Mouse (Mus musculus) forebrain, embryonic 15.5 days (tissue): ENCODE measurements at regions not wholly inside any gene's neighbourhood (a gene's known extent, or its start where the extent isn't known, plus 50 kb on each side); places are given as distances from the start of the nearest gene placed in this dataset.

ENCODE experiments used
- ATAC-seq: fragments of 200-750 bp; cut with Nextera tagmentation; replicated peaks from 2 replicates; pipeline ENCODE4 v1.8.0; 2017; ENCODE audit warnings: mild to moderate bottlenecking, moderate TSS enrichment, moderate library complexity
- H3K27ac ChIP-seq: fragments of 300-500 bp; sonication (generic); replicated peaks from 2 replicates; pipeline ENCODE4 v1.5.1; 2015; ENCODE audit warnings: mild to moderate bottlenecking, inconsistent platforms
- H3K27me3 ChIP-seq: fragments of 300-500 bp; sonication (generic); 2 replicates; pipeline ENCODE4 v1.6.1; 2015; ENCODE audit warnings: inconsistent platforms
- H3K36me3 ChIP-seq: fragments of 300-500 bp; sonication (generic); 2 replicates; pipeline ENCODE4 v1.6.1; 2015; ENCODE audit warnings: mild to moderate bottlenecking, inconsistent platforms
- H3K4me1 ChIP-seq: fragments of 300-500 bp; sonication (generic); 2 replicates; pipeline ENCODE4 v1.6.1; 2015; ENCODE audit warnings: inconsistent platforms
- H3K4me2 ChIP-seq: fragments of 300-500 bp; sonication (generic); replicated peaks from 2 replicates; pipeline ENCODE4 v1.6.1; 2015; ENCODE audit warnings: mild to moderate bottlenecking, inconsistent platforms
- H3K4me3 ChIP-seq: fragments of 300-500 bp; sonication (generic); 2 replicates; pipeline ENCODE4 v1.5.1; 2015; ENCODE audit warnings: mild to moderate bottlenecking, inconsistent platforms
- H3K9ac ChIP-seq: fragments of 300-500 bp; sonication (generic); replicated peaks from 2 replicates; pipeline ENCODE4 v1.6.1; 2015; ENCODE audit warnings: mild to moderate bottlenecking, inconsistent platforms
- H3K9me3 ChIP-seq: fragments of 300-500 bp; sonication (generic); 2 replicates; pipeline ENCODE4 v1.6.1; 2016; ENCODE audit warnings: inconsistent platforms
- WGBS: fragments of 180-500 bp; shearing (Covaris S2); methylation state at CpG from one replicate; pipeline ENCODE4 v1.1.7; 2015; ENCODE audit warnings: mixed read lengths; 5-methylcytosine and 5-hydroxymethylcytosine counted together

DNA sequence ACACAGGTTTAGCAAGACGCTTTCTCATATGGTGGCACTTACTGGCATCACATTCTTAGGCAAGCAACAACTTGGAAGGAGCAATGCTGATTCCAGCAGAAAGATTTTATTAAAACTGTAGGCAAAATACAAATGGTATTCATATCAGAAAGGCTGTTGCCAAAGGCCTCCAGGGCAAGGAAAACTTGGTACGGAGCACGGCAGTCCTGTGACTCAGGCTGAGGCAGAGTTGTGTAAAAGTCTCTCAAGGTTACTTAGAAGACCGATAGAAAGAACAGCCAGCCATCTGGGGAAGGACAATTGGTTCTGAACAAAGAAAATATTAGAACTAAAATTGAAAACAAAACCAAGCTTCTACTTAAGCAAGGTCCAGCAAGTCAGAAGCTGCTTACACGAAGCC lies 201.2 kb downstream of the Col12a1 start:
- H3K4me2 ChIP-seq = no peak overlapping the region
- no peaks in the 10 kb centered on the region for H3K36me3 ChIP-seq
- 91% methylated on average over 5 of the region's 5 CpGs for WGBS
- no peak overlapping the region for H3K4me3 ChIP-seq
- ATAC-seq = no peak
- no peak overlapping the region for H3K9ac ChIP-seq
- H3K4me1 ChIP-seq = peaks cover under 1% of the 10 kb centered on the region; the same call in 1 of the 2 replicates
- H3K9me3 ChIP-seq = no peaks in the 10 kb centered on the region
- no peaks in the 10 kb centered on the region for H3K27me3 ChIP-seq
- no peak overlapping the region for H3K27ac ChIP-seq

DNA sequence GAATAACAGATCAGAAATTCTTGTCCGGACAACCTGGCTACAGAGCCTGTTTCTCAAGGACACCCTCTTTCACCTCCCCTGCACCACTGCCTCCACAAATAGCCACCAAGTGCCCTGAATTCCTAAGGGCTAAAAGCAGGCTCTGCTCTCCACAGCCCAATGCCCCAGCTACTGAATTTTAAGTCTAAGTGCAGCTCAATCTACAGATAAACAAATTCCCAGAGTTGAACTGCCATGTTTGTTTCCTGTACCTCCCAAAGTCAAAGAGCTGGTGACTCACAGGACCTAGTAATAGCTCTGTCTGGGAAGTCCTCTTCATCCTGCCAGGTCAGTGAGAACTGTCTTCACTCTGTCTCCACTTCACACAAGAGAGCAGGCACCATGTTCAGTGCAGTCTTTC lies 200.0 kb downstream of the Col12a1 start:
- 82% methylated on average over 1 of the region's 1 CpGs for WGBS
- H3K4me3 ChIP-seq = no peak overlapping the region
- no peak overlapping the region for H3K4me2 ChIP-seq
- no peak overlapping the region for H3K9ac ChIP-seq
- no peaks in the 10 kb centered on the region for H3K36me3 ChIP-seq
- no peaks in the 10 kb centered on the region for H3K27me3 ChIP-seq
- no peaks in the 10 kb centered on the region for H3K9me3 ChIP-seq
- no peak for ATAC-seq
- no peak overlapping the region for H3K27ac ChIP-seq
- H3K4me1 ChIP-seq = peaks cover 12% of the 10 kb centered on the region; the same call in 1 of the 2 replicates

DNA sequence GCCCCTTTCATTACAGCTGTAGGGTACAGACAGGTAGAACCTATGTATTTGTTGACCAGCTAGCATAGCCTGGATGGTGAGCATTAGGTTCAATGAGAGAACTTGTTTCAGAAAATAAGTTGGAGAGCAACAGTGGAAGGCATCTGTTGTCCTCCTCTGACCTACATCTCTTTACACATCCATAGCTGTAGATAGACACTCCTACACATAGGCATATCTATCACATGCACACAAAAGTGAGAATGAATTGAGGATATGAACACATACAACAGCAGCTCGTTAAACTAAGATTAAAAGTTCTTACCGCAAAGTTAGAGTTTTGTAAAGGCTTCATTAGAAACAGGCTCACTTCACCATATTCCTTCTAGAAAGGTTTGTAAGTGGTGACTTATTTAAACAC lies 198.1 kb downstream of the Col12a1 start:
- Histone ChIP-seq H3K9me3 (no peaks in the 10 kb centered on the region), H3K4me1 (peaks cover 12% of the 10 kb centered on the region; the same call in 1 of the 2 replicates), H3K4me3 (no peak overlapping the region), H3K9ac (no peak overlapping the region), H3K4me2 (no peak overlapping the region), H3K36me3 (no peaks in the 10 kb centered on the region), H3K27ac (no peak overlapping the region), H3K27me3 (no peaks in the 10 kb centered on the region)
- no peak for ATAC-seq
- 48% methylated on average over 2 of the region's 2 CpGs for WGBS

DNA sequence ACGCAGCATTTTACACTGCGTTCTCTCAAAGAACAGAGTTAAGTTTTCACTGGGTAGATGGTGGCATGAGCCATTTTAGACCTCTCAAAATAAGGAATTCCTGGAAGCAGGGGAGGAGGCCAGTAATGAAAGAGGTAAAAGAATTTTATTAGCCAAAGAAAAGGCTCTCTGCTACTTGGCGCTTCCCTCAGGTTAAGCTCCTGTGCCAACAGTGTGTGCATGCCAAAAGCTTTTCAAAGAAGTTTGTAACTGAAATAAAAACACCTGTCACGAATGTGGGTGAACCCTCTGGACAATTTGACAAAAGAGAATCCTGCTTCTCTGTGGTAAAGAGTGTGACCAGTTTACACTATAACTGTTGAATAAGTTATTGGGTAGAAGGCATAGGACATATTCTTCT lies 195.6 kb downstream of the Col12a1 start:
- H3K4me1 ChIP-seq = peaks cover 12% of the 10 kb centered on the region; the same call in 1 of the 2 replicates
- no peak overlapping the region for H3K4me3 ChIP-seq
- H3K36me3 ChIP-seq = no peaks in the 10 kb centered on the region
- no peak overlapping the region for H3K9ac ChIP-seq
- no peaks in the 10 kb centered on the region for H3K27me3 ChIP-seq
- H3K4me2 ChIP-seq = no peak overlapping the region
- ATAC-seq = peak; percentile 63
- H3K27ac ChIP-seq = no peak overlapping the region
- 52% methylated on average over 4 of the region's 4 CpGs for WGBS
- no peaks in the 10 kb centered on the region for H3K9me3 ChIP-seq

DNA sequence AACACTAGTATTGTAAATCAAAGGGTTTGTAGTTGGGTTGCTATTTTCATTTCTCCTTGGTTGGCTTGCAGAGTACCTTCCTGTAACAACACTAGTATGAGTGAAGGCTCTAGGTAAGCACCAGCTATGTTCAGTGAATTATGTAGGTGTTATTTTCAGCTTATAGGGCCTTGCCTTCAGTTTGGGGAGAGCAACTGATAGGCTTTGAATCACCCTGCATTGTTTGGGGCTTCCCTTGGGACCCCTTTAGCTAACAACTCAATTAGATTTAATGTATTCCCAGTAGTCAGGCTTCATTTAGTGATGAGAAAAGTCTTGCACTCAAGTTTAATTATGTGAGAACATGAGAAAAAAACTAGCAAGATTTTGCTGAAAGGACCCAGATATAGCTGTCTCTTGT lies 193.6 kb downstream of the Col12a1 start:
- H3K4me3 ChIP-seq = no peak overlapping the region
- H3K4me1 ChIP-seq = peaks cover 12% of the 10 kb centered on the region; the same call in 1 of the 2 replicates
- no peaks in the 10 kb centered on the region for H3K27me3 ChIP-seq
- no peaks in the 10 kb centered on the region for H3K36me3 ChIP-seq
- no peak overlapping the region for H3K27ac ChIP-seq
- no peaks in the 10 kb centered on the region for H3K9me3 ChIP-seq
- H3K4me2 ChIP-seq = no peak overlapping the region
- no peak for ATAC-seq
- no peak overlapping the region for H3K9ac ChIP-seq

DNA sequence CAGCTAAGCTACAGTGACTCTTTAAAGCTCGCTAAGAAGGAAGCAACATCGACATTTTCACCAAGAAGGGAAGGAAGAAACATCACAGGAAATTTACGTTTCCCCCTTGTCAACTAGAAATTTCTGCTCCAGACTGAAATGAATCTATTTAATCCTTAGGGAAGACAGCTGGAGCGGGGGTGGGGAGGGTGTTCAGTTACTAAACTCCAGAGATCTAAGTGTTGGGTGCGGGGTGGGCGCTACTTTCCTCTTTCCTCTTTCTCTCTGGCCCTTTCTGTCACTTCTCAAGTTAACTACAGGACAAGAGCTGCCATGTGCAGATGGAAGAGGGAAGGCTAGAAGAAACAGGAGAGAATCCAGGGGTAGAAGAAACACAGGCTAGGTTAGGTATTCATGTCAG lies 192.2 kb downstream of the Col12a1 start:
- no peak overlapping the region for H3K4me2 ChIP-seq
- H3K9me3 ChIP-seq = no peaks in the 10 kb centered on the region
- no peaks in the 10 kb centered on the region for H3K36me3 ChIP-seq
- H3K4me3 ChIP-seq = no peak overlapping the region
- ATAC-seq = no peak
- 83% methylated on average over 6 of the region's 6 CpGs for WGBS
- peaks cover 12% of the 10 kb centered on the region; the same call in 1 of the 2 replicates for H3K4me1 ChIP-seq
- no peaks in the 10 kb centered on the region for H3K27me3 ChIP-seq
- H3K27ac ChIP-seq = no peak overlapping the region
- no peak overlapping the region for H3K9ac ChIP-seq

DNA sequence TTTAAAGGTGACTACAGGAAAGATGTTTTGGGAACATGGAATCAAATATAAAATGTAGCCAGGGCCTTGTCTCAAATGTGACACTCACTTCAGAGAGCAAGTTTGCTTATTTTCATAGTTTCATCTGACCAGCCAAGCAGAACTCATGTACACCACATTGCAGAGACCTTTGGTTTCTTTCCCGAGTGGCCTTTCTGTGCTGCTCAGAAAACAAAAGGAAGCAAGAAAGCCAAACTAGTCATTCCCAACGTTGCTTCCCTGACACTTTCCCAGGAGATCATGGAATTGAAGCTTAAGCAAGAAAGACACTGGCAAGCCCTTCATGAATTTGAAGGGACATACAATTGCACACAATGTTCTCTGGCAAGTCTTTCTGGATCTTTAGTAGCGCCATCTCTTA lies 191.3 kb downstream of the Col12a1 start:
- Histone ChIP-seq H3K4me1 (peaks cover 12% of the 10 kb centered on the region; the same call in 1 of the 2 replicates), H3K4me3 (no peak overlapping the region), H3K27me3 (no peaks in the 10 kb centered on the region), H3K9me3 (no peaks in the 10 kb centered on the region), H3K4me2 (no peak overlapping the region), H3K9ac (no peak overlapping the region), H3K27ac (no peak overlapping the region), H3K36me3 (no peaks in the 10 kb centered on the region)
- WGBS = 74% methylated on average over 3 of the region's 3 CpGs
- ATAC-seq = no peak
